Mouse (Mus musculus): ENCODE results near the gene Sorl1. TPM values are rescaled to one million over a fixed set of nuclear protein-coding genes. Genes with fewer than 3 reads are reported as not detected.

The Sorl1 gene
- total RNA-seq, 2 experiments from 2014 or later: 192 to 196 TPM

Other genes starting within 250 kb of the Sorl1 start
- 10 to 100 TPM; 58.6 to 59.0 TPM for gene Sc5d, start 140.0 kb upstream of the Sorl1 start, total RNA-seq (2021)